Mouse (Mus musculus) thymus, adult 2 months (tissue): ENCODE measurements at regions not wholly inside any gene's neighbourhood (a gene's known extent, or its start where the extent isn't known, plus 50 kb on each side); places are given as distances from the start of the nearest gene placed in this dataset.

Source experiments
- CTCF ChIP-seq: fragments of 200-500 bp; IDR thresholded peaks from 2 replicates; pipeline ENCODE4 v1.5.1; 2012; ENCODE audit warnings: mild to moderate bottlenecking, control low read depth, low read length, moderate library complexity, borderline replicate concordance; ENCODE audit not compliant: control insufficient read depth, poor library complexity, insufficient read depth; ENCODE audit errors: extremely low read depth
- POLR2A ChIP-seq: fragments of 200-500 bp; IDR thresholded peaks from 2 replicates; pipeline ENCODE4 v1.6.1; 2012; ENCODE audit warnings: mild to moderate bottlenecking, low read length, control low read depth, moderate library complexity; ENCODE audit not compliant: control insufficient read depth, poor library complexity, insufficient read depth; ENCODE audit errors: extremely low read depth

- TF ChIP-seq CTCF (no peak), POLR2A (no peak)
Observed at GRCm38 (mm10) chr5:91456924-91457323, 54.1 kb upstream of the Btc start.
